Mouse (Mus musculus) midbrain, embryonic 14.5 days (tissue): ENCODE measurements at regions not wholly inside any gene's neighbourhood (a gene's known extent, or its start where the extent isn't known, plus 50 kb on each side); places are given as distances from the start of the nearest gene placed in this dataset.
A peak's percentile ranks its signal among the peaks of the same experiment; 100 is the strongest.

Source experiments
- ATAC-seq: fragments of 200-750 bp; cut with Nextera tagmentation; 2 replicates; pipeline ENCODE4 v1.8.0; 2017; ENCODE audit warnings: moderate number of reproducible peaks, moderate library complexity; ENCODE audit not compliant: low FRiP score, low TSS enrichment
- DNase-seq: peaks from one replicate; pipeline ENCODE4 v3.0.0-alpha.2; 2015
- H3K27ac ChIP-seq: fragments of 300-500 bp; sonication (generic); replicated peaks from 2 replicates; pipeline ENCODE4 v1.5.1; 2014; ENCODE audit warnings: mild to moderate bottlenecking, low read depth, low read length, moderate library complexity
- H3K27me3 ChIP-seq: fragments of 300-500 bp; sonication (generic); 2 replicates; pipeline ENCODE4 v1.6.1; 2014; ENCODE audit warnings: low read length, control low read depth, mixed read lengths; ENCODE audit not compliant: control insufficient read depth, insufficient read depth
- H3K36me3 ChIP-seq: fragments of 300-500 bp; sonication (generic); 2 replicates; pipeline ENCODE4 v1.6.1; 2014; ENCODE audit warnings: low read length, control low read depth; ENCODE audit not compliant: control insufficient read depth, insufficient read depth
- H3K4me1 ChIP-seq: fragments of 300-500 bp; sonication (generic); 2 replicates; pipeline ENCODE4 v1.6.1; 2014; ENCODE audit warnings: mild to moderate bottlenecking, antibody characterized with exemption, low read length, control low read depth; ENCODE audit not compliant: control insufficient read depth, insufficient read depth
- H3K4me2 ChIP-seq: fragments of 300-500 bp; sonication (generic); 2 replicates; pipeline ENCODE4 v1.6.1; 2014; ENCODE audit warnings: mild to moderate bottlenecking, low read length, moderate library complexity
- H3K4me3 ChIP-seq: fragments of 300-500 bp; sonication (generic); replicated peaks from 2 replicates; pipeline ENCODE4 v1.5.1; 2014; ENCODE audit warnings: low read depth, low read length
- H3K9ac ChIP-seq: fragments of 300-500 bp; sonication (generic); replicated peaks from 2 replicates; pipeline ENCODE4 v1.6.1; 2014; ENCODE audit warnings: mild to moderate bottlenecking, low read length, moderate library complexity
- H3K9me3 ChIP-seq: fragments of 300-500 bp; sonication (generic); 2 replicates; pipeline ENCODE4 v1.6.1; 2016; ENCODE audit warnings: low read length, control low read depth, mixed read lengths; ENCODE audit not compliant: control insufficient read depth
- WGBS: fragments of 180-500 bp; shearing (Covaris S2); extraction: QIAGEN DNeasy Blood & Tissue Kit; methylation state at CpG from one replicate; pipeline ENCODE4 v1.1.7; 2014; 5-methylcytosine and 5-hydroxymethylcytosine counted together

GRCm38 (mm10) chr16:68951508-68952236 lies 911.9 kb downstream of the Speer2 start:
- H3K27ac ChIP-seq: no peak overlapping the region
- H3K4me1 ChIP-seq: no peaks in the 10 kb centered on the region
- no peaks in the 10 kb centered on the region for H3K27me3 ChIP-seq
- no peak for ATAC-seq
- no peak overlapping the region for H3K9ac ChIP-seq
- no peak overlapping the region for H3K4me2 ChIP-seq
- no peaks in the 10 kb centered on the region for H3K36me3 ChIP-seq
- no peak overlapping the region for H3K4me3 ChIP-seq
- WGBS: 78% methylated on average over 2 of the region's 2 CpGs
- no peak for DNase-seq
- H3K9me3 ChIP-seq: no peaks in the 10 kb centered on the region

- H3K4me1 ChIP-seq: no peaks in the 10 kb centered on the region
- H3K27me3 ChIP-seq: no peaks in the 10 kb centered on the region
- H3K27ac ChIP-seq: no peak overlapping the region
- no peaks in the 10 kb centered on the region for H3K36me3 ChIP-seq
- no peak overlapping the region for H3K9ac ChIP-seq
- H3K4me3 ChIP-seq: no peak overlapping the region
- 97% methylated on average over 2 of the region's 2 CpGs for WGBS
- no peak for ATAC-seq
- no peak overlapping the region for H3K4me2 ChIP-seq
- no peaks in the 10 kb centered on the region for H3K9me3 ChIP-seq
- no peak for DNase-seq
These were observed 952.7 kb downstream of the Speer2 start for GRCm38 (mm10) chr16:68910821-68911220.

GRCm38 (mm10) chr16:68898136-68898535 lies 965.4 kb downstream of the Speer2 start:
- Histone ChIP-seq H3K36me3 (no peaks in the 10 kb centered on the region), H3K27ac (no peak overlapping the region), H3K9ac (no peak overlapping the region), H3K27me3 (no peaks in the 10 kb centered on the region), H3K4me2 (no peak overlapping the region), H3K4me3 (no peak overlapping the region), H3K9me3 (no peaks in the 10 kb centered on the region), H3K4me1 (no peaks in the 10 kb centered on the region)
- 87% methylated on average over 4 of the region's 4 CpGs for WGBS
- DNase-seq (no peak), ATAC-seq (no peak)

GRCm38 (mm10) chr16:68848733-68849132 lies 1014.8 kb downstream of the Speer2 start:
- H3K27ac ChIP-seq: no peak overlapping the region
- no peak overlapping the region for H3K4me3 ChIP-seq
- no peak overlapping the region for H3K9ac ChIP-seq
- H3K4me2 ChIP-seq: no peak overlapping the region
- peak; percentile 51 for DNase-seq
- H3K27me3 ChIP-seq: no peaks in the 10 kb centered on the region
- no peaks in the 10 kb centered on the region for H3K9me3 ChIP-seq
- H3K4me1 ChIP-seq: no peaks in the 10 kb centered on the region
- WGBS: 47% methylated on average over 3 of the region's 3 CpGs
- ATAC-seq: no peak
- H3K36me3 ChIP-seq: no peaks in the 10 kb centered on the region
